Mouse (Mus musculus): ENCODE measurements around the gene Acot4.
A peak's percentile ranks its signal among the peaks of the same experiment; 100 is the strongest.
"Not testable (repeated sequence)": the region's sequence is repeated elsewhere in the genome, so short reads cannot be mapped to it uniquely, and the experiment has no call there.

The Acot4 gene

DNA sequence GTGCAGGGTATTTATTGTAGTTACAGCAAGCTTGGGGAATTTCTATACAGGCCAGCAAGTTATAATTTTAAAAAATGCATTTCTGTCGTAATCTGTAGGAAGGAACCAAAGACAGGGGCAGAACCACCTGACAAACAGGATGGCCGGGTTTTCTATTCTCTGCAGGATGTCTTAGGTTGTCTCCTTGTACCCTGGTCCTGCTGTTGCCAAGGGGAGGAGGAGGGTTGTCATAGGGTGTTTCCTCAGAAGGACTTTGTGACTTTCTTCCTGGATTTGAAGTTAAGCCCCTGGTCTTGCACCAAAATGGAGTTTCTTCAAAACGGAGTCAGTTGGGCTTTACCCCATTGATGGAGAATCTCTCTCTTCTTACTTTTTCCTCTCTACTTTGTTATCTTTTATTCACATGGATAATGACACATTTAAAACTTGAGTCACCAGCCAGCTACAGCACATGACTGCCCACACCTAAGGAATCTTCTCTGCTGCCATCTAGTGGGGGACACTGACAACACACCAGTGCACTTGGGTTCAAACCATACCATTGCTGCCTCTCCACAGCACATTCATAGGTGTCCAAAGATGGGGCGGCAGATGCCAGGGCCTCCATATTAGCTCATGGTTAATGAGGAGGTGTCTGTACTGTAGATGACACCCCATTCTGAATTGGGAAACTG is 7.4 kb upstream of the Acot4 start:
- peak; percentile 71 for DNase-seq (ENCODE audit: low read depth, low spot score)

DNA sequence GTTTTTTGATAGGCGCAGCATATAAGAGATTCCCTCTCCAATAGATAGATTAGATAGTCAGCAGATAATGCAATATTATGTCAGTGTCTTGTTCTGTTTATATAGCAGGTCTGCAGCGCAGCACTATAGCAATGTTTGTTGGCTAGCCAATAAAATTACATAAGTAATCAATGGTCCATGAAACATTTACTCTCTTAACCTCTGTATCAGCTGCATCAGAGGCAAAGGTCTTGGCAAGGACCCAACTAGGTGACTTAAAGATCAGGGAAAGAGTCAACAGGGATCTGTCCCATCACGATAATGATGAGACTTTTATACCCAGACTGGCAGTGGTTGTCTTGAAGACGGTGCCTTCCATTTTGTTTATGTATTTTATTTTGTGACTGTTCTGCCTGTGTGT is 5.3 kb upstream of the Acot4 start:
- DNase-seq (ENCODE audit: low read depth, low spot score): no peak

DNA sequence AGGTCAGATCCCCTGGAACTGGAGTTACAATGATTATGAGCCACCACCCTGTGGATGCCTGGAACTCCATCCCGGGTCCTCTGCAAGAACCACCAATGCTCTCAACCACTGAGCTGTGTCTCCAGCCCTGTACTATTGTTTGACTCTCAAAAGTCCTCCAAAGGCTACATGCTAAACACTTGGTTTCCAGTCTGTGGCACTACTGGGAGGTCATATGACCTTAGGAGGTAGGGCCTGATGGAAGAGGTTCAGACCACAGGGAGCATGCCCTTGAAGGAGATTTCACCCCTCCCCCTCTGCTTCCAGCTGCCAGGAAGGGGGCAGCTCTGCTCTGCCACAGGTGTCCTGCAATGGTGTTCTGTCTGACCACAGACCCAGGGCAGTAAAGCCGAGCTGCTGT is 4.9 kb upstream of the Acot4 start:
- not testable (repeated sequence) for DNase-seq (ENCODE audit: low read depth, low spot score)

DNA sequence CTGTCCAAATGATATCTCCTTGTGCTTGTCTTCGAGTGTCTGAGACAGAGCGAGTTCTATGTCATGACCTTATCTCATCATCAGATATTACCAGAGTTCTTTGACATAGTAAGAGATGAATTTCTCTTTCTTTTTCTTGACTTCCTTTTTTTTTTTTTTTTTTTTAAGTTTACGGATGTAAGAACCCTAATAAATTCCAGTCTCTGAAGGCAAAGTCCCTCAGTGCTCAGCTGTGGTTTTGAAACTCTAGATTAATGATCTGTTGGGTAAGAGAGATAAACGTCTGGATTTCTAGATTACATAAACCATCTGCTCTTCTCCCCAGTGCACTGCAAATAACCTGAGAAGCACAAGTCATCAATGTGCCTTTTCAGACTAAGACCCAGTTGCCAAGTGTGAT is 4.1 kb upstream of the Acot4 start:
- DNase-seq (ENCODE audit: low read depth, low spot score): no peak

DNA sequence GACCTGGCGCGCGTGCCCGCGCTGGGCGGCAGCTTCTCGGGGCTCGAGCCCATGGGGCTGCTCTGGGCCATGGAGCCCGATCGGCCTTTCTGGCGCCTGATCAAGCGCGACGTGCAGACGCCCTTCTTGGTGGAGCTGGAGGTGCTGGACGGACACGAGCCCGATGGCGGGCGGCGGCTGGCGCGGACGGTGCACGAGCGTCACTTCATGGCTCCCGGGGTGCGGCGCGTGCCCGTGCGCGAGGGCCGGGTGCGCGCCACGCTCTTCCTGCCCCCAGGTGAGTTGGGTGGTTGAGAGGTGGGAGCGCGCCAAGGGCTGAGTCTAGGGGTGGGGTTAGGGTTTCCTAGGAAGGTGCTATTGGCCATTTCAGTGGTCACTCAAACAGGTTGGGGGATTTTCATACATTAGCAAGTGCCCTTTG is 522 bp downstream of the Acot4 start, which contains the start of gene Gm49366:
Gene Gm49366 (plus strand): TSS at position 245 of the 421 bp plus-strand sequence.
- DNase-seq (ENCODE audit: low read depth, low spot score): peak; percentile 31

DNA sequence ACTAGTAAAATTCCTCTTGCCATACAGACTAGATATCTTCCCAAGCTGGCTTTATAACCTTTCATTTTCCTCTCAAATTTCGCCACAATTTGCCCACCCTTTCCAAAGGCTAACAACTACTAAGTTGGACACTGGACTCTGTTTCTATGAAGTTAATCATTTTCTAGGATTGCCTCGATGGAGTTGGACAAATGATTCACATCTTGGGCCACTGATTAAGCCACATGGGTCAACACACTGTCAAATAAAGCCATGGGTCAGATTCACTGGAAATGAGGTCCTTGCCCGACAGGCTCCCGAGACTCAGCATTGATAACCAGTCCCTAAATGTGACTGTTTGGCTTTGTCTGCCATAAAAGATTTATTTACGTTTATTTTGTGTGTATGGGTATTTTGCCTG is 4.1 kb downstream of the Acot4 start:
- no peak for DNase-seq (ENCODE audit: low read depth, low spot score)

DNA sequence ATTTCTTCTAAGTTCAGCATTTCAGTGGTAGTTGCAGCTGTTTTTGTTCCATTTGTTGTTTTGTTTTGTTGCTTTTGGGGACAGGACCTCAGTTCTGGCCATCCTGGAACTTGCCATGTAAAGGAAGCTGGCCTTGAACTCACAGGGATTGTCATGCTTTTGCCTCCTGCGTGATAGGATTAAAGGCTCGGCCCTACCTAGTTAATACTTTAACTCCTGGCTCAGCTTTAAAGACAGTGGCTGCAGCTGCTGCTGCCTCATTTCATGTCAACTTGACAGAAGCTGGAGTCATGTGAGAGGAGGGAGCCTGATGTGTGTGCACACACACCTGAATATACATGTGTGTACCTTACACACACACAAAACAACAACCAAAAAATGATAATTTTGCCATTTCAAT is 5.9 kb downstream of the Acot4 start:
- no peak for DNase-seq (ENCODE audit: low read depth, low spot score)

DNA sequence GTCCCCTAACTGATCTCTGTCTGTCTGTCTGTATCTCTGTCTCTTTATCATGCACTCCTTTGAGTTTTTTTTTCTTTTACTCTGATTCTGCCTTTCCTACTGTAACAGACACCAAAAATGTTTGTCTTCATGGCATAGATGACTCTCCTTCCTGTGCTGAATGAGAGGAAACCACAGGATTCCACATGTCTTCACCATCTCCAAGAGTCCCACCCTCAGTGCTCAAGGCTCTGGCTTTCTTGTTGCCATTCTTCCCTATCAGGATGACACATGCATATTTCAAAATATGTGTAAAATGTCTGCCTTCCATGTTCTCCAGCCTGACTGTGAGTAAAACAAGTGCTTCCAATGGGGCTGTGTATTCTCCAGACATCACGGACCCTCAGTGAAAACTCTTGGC is 8.7 kb downstream of the Acot4 start:
- no peak for DNase-seq (ENCODE audit: low read depth, low spot score)

DNA sequence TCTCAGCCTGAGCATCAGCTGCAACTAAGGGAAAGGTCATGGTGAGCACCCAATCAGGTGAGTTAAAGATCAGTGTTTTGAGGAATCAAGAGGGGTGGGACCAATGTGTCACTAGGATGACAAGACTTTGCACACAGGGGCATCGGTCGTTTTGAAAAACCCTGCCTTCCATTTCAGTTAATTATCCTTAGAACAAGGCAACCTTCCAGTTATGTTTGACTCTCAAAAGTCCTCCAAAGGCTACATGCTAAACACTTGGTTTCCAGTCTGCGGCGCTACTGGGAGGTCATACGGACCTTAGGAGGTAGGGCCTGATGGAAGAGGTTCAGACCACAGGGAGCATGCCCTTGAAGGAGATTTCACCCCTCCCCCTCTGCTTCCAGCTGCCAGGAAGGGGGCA is 12.6 kb downstream of the Acot4 start:
- not testable (repeated sequence) for DNase-seq (ENCODE audit: low read depth, low spot score)

DNA sequence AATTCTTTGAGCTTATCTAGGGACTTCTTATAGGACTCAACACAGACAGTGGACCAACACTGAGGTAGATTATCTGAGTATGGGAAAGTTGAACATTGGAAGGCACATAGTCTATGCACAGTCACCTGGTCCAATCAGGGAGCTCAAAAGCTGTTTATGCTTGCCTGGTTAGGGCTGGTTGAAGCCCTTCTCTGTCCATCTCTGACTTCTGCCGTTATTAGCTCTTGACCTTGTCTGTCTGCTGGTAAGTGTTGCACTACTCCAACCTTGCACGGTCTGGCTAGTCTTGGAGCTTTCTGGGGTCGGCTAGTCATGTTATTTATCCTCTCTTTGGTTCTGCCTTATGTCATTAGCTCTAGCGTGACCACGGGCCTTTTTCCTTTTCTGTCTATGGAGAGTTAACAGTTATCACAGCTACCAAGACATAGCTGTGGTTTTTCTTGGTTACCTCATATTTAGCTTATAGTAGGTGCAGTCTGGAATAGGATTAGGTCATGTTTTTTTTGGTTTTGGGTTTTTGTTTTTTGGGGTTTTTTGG is 13.8 kb downstream of the Acot4 start, which contains the start of gene Acot3:
Gene Acot3 (plus strand): TSS at position 208 of the 538 bp plus-strand sequence.
- DNase-seq (ENCODE audit: low read depth, low spot score): no peak

DNA sequence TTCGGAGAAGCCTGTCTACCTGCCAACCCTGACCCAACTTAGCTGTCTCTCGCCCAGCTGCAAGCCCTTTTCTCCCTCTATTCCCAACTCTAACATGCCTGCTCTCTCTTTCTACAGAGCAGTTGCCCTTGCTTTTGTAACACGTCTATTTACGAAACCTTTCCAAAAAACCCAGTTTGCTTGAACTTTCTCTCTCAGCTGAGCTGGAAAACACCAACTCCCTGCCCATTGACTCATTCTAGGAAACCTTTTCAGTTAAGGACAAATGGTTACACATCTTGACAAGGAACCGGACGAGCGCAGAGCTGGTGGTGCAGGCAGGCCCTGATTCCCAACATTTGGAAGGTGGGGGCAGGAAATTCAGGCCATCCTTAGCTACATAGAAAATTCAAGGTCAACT is 14.4 kb downstream of the Acot4 start:
- DNase-seq (ENCODE audit: low read depth, low spot score): no peak

DNA sequence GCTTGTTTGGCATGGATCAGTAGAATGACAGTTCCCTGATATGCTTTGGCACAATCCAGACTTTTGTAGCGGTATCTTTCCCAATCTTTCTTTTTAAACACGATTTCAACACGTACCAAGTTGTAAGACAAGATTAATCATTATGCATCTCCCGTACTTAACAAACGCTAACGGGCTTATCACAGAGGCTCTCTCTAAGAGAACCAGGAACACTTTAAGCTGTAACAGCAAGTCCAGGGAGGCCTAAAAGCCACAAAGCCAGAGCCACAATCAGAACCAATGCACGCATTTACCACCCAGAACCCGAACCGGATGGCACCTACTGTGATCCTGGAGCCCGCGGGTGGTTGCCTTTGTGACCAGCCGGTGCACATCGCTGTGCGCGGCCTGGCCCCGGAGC is 15.0 kb downstream of the Acot4 start:
- no peak for DNase-seq (ENCODE audit: low read depth, low spot score)

DNA sequence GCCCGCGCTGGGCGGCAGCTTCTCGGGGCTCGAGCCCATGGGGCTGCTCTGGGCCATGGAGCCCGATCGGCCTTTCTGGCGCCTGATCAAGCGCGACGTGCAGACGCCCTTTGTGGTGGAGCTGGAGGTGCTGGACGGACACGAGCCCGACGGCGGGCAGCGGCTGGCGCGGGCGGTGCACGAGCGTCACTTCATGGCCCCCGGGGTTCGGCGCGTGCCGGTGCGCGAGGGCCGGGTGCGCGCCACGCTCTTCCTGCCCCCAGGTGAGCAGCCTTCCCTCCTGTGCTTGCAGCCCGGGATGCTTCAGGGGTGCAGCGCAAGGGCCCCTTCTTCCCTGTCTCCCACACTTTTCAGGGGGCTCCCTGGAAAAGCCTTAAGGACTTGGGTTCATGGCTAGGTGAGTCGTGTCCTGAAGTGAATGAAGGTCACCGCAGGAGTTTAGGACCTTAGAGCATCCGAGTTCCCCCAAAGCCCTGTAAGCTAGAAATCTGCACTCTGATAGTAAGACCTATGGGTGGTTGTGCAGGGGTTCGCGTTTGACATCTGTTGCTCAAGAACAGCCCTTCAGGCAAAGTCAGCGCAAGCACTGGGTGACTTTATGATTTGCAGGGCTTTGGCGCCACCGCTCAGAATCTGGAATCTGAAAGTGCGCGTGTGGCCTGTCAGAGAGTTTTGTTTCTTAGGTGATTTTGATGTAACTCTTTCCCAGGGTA is 15.7 kb downstream of the Acot4 start:
- DNase-seq (ENCODE audit: low read depth, low spot score): peak; percentile 35

DNA sequence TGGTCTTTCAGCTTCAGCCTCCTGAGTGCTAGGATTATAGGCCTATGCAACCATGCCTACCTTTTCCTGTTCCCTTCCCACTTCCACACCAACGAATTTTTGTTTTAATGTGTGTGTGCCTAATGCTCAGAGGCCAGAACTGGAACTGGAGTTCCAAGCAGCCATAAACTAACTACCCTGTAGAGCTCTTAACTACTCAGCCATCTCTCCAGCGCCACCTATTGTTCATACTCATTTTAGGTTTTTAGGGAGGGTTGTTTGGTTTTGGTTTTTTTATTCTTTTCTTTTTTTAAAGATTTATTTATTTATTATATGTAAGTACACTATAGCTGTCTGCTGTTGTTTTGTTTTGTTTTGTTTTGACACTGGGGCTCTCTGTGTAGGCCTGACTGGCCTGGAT is 22.8 kb downstream of the Acot4 start:
- DNase-seq (ENCODE audit: low read depth, low spot score): no peak

DNA sequence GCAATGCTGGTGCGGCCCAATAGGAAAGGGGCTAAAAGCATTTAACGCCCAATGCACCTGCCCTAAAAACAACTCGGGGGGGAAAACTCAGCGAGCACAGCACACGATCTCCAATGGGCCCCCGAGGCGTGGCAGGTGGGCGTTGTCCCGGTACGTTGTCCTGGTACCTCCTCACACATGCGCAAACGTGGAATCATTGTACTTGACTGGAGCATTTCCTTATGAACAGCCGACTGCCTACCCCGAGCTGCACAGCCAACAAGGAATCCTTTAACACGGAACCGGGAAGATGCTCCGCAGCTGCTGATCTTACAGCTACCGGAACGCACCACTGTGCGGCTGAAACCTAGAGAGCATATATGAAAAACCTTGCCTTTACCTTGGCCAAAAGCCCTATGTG is 24.2 kb downstream of the Acot4 start:
- DNase-seq (ENCODE audit: low read depth, low spot score): no peak

DNA sequence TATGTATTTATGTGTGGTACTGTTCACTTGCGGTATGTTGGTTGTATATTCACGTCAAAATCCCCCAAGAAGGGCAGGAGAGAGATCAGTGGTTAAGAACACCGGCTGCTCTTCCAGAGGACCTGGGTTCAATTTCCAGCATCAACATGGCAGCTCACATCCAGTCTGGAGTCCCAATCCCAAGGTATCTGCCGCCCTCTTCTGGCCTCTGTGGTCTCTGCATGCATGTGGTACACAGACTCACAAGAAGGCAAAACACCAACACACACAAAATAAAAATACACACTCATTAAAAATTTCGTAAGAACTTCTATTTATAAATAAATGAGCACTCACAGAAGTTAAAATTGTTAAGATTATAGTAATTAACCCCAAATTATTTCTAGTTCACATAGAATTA is 25.0 kb downstream of the Acot4 start:
- no peak for DNase-seq (ENCODE audit: low read depth, low spot score)

DNA sequence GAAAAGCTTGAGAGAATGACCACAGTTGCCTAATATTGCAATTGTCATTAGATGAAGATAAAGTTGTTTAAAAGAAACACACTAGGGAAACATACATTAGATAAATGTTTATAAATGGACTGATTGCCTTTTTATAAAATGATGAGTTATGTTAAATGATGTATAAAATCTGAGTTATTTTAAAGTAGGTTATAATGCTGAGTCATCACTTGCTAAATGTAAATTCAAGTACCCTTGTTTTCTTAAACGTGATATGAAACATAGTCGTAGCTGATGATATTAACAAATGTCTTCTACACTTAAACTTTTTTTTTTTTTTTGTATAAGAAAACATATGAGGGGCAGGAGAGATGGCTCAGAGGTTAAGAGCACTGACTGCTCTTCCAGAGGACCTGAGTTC is 25.7 kb downstream of the Acot4 start:
- no peak for DNase-seq (ENCODE audit: low read depth, low spot score)

DNA sequence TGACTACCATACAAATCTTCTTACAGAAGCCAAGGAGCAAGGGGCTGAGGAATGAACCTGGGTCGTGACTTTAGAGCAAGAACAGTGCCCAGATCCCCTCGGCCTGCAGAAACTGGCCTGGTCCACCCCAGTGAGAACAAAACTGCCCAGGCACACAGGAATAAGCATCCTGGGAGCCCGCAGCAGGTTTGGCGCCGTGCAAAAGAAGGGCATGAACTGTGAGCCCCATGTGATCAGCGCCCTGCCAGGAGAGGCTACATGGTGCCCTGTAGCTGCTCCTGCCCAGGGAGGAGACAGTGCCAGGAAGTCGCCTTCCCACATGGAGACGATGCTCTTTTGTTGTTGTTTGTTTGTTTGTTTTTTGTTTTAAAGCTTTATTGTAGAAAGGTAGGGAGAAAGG is 26.4 kb downstream of the Acot4 start:
- DNase-seq (ENCODE audit: low read depth, low spot score): no peak

DNA sequence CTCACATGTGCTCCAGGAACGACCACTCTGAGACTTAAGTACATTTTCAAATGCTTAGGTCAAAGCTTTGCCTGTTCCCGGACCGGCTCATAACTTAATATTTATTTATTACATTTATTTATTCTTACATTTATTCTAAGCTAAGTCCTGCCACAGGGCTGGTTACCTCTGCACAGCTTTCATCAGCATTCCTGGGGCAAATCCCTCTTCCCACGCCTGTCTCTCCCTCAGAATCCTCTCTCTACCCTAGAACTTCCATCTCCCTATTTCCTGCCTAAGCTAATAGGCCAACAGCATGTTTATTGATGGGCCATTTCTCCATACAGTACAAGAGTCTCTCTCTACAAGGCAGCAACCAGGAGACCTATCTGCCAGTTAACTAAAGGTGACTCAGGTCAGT is 29.6 kb downstream of the Acot4 start:
- no peak for DNase-seq (ENCODE audit: low read depth, low spot score)

DNA sequence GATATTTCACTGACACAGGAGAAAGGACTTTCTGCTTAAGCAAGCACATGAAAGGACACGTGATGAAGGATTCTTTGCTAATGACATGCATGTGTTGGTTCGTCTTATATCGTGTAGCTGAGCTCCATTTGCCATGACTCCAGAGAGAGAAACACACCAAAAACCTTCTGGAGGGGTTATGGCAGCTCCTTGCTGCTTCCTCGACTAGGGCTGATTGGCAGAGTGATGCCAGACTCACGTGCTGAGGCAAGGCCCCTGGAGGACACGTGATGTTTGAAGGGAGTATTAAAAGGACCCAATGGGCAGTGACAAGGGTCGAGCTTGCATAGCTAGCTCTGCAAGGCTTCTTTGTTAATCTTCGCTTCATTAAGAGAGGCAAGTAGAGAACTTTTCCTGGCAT is 30.1 kb downstream of the Acot4 start:
- no peak for DNase-seq (ENCODE audit: low read depth, low spot score)

DNA sequence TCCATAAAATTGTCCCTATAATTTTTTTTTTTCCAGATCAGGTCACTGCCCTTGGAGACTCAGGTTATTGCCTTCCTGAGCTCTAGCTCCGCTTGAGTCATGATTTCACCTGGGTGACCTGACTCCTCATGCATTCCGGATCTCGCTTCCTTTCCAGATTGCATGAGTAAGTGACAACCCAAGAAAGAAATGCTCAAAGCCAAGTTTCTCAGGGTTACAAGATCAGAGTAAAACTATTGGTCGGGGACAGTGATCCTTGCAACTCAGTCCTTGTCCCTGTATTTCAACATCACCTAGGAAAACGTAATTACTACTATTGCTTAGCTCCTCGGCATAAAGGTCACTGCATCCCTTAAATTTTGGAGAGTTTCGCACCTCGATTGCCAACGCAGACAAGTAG is 30.8 kb downstream of the Acot4 start, which contains the start of gene Acot5:
Gene Acot5 (plus strand): TSS at position 340 of the 400 bp plus-strand sequence.
- DNase-seq (ENCODE audit: low read depth, low spot score): no peak

DNA sequence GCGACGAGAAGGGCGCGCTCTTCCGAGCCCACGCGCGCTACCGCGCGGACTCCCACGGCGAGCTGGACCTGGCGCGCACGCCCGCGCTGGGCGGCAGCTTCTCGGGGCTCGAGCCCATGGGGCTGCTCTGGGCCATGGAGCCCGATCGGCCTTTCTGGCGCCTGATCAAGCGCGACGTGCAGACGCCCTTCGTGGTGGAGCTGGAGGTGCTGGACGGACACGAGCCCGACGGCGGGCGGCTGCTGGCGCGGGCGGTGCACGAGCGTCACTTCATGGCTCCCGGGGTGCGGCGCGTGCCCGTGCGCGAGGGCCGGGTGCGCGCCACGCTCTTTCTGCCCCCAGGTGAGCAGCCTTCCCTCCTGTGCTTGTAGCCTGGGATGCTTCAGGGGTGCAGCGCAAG is 31.4 kb downstream of the Acot4 start:
- not testable (repeated sequence) for DNase-seq (ENCODE audit: low read depth, low spot score)

DNA sequence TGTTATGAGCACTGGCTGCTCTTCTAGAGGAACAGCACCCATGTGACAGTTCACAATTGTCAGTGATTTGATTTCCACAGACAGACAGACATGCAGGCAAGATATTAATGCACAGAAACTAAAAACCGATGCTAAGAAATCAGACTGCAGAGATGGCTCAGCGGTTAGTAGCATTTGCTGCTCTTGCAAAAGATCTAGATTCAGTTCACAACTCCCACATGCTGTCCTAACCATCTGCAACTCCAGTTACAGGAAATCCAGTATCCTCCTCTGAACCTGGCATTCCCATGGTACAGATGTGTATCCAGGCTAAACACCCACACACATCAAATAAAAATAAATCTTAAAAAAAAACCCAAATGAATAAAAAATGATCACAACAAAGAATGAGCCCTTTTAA is 33.5 kb downstream of the Acot4 start:
- DNase-seq (ENCODE audit: low read depth, low spot score): no peak
